Mouse (Mus musculus) heart, adult 2 months (tissue): ENCODE measurements around the gene Cltb.

Source experiments
- CTCF ChIP-seq: fragments of 200-600 bp; IDR thresholded peaks from 2 replicates; pipeline ENCODE4 v1.8.1; 2022; ENCODE audit warnings: antibody characterized with exemption, mild to moderate bottlenecking, moderate library complexity
- POLR2A ChIP-seq: fragments of 200-500 bp; IDR thresholded peaks from 2 replicates; pipeline ENCODE4 v1.6.1; 2011; ENCODE audit warnings: mild to moderate bottlenecking, low read depth, low read length, control low read depth; ENCODE audit not compliant: insufficient read depth

DNA sequence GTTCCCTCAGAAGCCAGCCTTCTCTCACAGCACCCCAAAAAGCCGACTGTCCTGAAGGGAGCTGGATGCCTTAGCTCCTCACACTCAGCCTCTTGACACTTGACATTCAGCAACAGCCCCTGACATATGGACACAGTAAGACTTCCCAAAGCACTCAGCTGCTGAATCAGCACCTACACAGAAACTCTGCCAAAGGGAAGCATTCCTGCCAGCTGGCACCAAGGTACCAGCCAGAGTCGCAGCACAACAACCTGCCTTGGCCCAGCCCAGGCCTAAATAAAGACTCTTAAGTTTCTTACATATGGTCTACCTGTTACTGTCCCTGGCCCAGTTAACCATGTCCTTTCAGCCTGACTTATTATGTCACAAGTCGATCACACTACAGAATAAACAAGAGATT, 54.3 kb downstream of the Cltb start:
- no peak for TF ChIP-seq CTCF
- TF ChIP-seq POLR2A: no peak
